Mouse (Mus musculus) heart, postnatal 0 days (tissue): Measurements from ENCODE around the gene Ecm2.

ENCODE experiments used
- CTCF ChIP-seq: IDR thresholded peaks from 2 replicates; pipeline ENCODE4 v1.5.1; 2016; ENCODE audit warnings: antibody characterized with exemption, control low read depth, low read depth
- EP300 ChIP-seq: IDR thresholded peaks from 2 replicates; pipeline ENCODE4 v1.6.1; 2016; ENCODE audit warnings: antibody characterized with exemption, low read depth

DNA sequence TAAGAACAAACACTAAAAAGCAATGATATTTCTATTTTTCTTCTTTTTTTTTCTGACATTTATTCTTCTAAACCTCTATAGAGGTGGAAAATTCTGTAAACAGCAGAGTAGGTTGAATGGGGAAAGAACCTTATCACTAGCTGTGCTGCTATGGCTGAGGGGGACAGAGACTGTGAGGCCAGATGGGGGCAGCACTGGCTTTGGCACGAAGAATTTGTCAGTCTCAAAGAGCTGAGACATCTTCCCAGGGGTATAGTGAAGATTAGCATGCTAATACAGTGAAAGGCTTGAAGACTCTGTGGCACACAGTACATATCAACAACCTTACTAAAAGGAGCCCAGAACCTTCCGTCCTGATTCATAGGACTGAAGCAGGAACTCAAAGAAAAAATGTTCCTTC lies 54.6 kb downstream of the Ecm2 start:
- TF ChIP-seq CTCF (peak; percentile 61), EP300 (no peak)
